Mouse (Mus musculus) inflammation-experienced regulatory T-cells, adult 16 weeks (primary cell): Measurements from ENCODE around the gene Tmx2. TPM values are rescaled to one million over a fixed set of nuclear protein-coding genes. Genes with fewer than 3 reads are reported as not detected.

Source experiments
- polyA plus RNA-seq: library from polyadenylated mRNA; unstranded; fragments of 100-300 nt; shearing (Covaris generic); gene quantifications from one replicate; pipeline ENCODE4 v1.2.1, GENCODE M21; 2017

Tmx2 gene
- 122 TPM for polyA plus RNA-seq

GRCm38 (mm10) chr2:84679016-84679415 is at the start of gene Tmx2:
Gene Tmx2 (minus strand): TSS chr2:84679140.

GRCm38 (mm10) chr2:84727172-84727858 is 48.4 kb upstream of the Tmx2 start, which contains the start of gene Clp1:
Gene Clp1 (minus strand): TSS chr2:84727350.

DNA sequence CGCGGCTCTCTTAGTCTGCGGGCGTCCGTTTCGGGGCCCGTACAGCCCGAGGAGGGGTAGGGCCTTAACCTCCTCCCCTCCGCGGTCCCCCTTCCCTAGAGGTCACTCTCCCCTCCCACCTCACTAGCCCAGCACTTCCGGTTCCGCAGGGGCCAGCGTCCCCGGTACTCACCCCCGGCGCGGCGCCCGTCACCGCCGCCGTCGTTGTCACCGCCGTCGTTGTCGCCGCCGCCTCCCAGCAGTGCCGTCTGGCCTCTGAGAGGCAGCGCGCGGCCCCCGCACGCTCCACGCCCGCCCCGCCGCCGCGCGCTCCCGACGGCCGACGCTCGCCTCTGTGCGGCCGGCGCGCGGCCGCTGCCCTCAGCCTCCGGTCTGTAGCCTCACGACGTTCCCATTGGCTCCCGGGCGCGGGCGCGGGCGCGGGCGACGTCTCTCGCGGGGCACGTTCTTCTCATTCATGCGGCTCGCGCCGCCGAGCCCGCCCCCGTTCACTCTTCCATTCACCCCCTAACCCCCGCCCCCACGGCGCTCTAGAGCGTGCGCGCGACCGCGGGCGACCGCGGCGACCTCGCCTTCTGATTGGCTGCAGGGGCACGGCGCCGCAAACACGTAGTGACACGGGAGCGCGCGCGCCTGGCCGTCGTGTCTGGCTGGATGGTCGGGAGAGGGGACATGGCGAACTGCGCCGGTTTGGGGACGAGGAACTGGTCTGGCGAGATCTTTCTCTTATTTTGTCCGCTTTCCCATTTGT is 36.0 kb upstream of the Tmx2 start, which contains the start of gene Zdhhc5:
TSS of gene Zdhhc5 (minus strand) at position 370 of the 751 bp plus-strand sequence.

GRCm38 (mm10) chr2:84677968-84678880 is 716 bp downstream of the Tmx2 start, which contains the start of the genes Gm28635 and Med19:
Gene Gm28635 (minus strand): TSS chr2:84678041.
Gene Med19 (plus strand): TSS chr2:84678402.

DNA sequence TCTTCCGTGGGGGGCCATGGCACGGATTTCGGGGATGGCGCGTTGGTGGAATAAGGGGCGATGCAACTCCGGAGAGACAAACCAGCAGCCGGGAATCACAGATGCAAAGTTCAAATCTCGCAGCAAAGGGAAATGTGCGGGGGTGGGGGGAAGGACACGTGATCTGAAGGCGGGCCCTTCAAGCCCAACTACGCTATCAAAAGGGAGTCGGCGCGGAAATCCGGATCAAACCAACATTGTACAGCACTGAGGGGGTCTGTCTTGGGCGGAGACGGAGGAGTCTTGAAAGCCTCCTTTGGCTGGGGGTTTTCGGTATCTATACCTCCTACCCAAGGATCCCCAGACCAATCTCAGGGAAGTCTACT is 8.4 kb downstream of the Tmx2 start, which contains the start of gene Selenoh:
TSS of gene Selenoh (minus strand) at position 202 of the 365 bp plus-strand sequence.

DNA sequence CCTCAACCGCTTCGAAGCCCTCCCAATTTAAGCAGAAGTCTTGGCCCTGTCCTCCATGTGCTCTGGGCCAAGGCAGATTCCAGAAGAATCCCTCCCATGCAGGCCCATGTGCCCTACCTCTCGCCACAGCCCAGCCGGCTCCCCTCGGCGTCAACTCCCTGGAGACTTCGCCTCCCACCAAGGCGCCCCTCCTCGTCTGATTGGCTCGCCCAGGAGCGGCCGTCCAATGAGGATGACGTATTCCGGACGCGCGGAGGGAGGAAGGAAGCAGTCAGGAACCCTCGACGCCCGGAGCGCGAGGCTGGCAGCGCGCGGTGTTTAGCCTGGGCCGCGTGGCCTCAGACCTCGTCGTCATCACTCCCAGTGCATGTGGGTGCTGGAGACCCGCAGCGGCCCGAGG is 20.1 kb downstream of the Tmx2 start, which contains the start of gene Btbd18:
TSS of gene Btbd18 (plus strand) at position 274 of the 400 bp plus-strand sequence.

GRCm38 (mm10) chr2:84650464-84651195 is 28.3 kb downstream of the Tmx2 start, which contains the start of gene Ctnnd1:
Gene Ctnnd1 (minus strand): TSS chr2:84650765.

Other genes with a start within 250 kb of the Tmx2 start
- gene Tfpi, start 202.4 kb downstream of the Tmx2 start, polyA plus RNA-seq: 9.9 TPM
- gene Ctnnd1, start 28.4 kb downstream of the Tmx2 start, polyA plus RNA-seq: 4.3 TPM
- 0.16 TPM for gene Btbd18, start 20.1 kb downstream of the Tmx2 start, polyA plus RNA-seq
- gene Selenoh, start 8.4 kb downstream of the Tmx2 start, polyA plus RNA-seq: 88.2 TPM
- not detected for gene Gm28635, start 1.1 kb downstream of the Tmx2 start, polyA plus RNA-seq
- 37.8 TPM for gene Med19, start 738 bp downstream of the Tmx2 start, polyA plus RNA-seq
- gene Zdhhc5, start 36.0 kb upstream of the Tmx2 start, polyA plus RNA-seq: 29.0 TPM
- 68.6 TPM for gene Clp1, start 48.2 kb upstream of the Tmx2 start, polyA plus RNA-seq
- 3.9 TPM for gene Ypel4, start 54.9 kb upstream of the Tmx2 start, polyA plus RNA-seq
- gene Gm19426, start 64.5 kb upstream of the Tmx2 start, polyA plus RNA-seq: not detected
- not detected for gene Serping1, start 96.3 kb upstream of the Tmx2 start, polyA plus RNA-seq
- 74.0 TPM for gene Ube2l6, start 119.7 kb upstream of the Tmx2 start, polyA plus RNA-seq
- not detected for gene Smtnl1, start 143.5 kb upstream of the Tmx2 start, polyA plus RNA-seq
- gene Timm10, start 147.9 kb upstream of the Tmx2 start, polyA plus RNA-seq: 33.3 TPM
- gene Slc43a1, start 159.7 kb upstream of the Tmx2 start, polyA plus RNA-seq: 7.9 TPM
- not detected for gene Rtn4rl2, start 207.6 kb upstream of the Tmx2 start, polyA plus RNA-seq